Mouse (Mus musculus) retina, postnatal 7 days (tissue): ENCODE data around the gene Mib2.
A peak's percentile ranks its signal among the peaks of the same experiment; 100 is the strongest.
"Not testable (repeated sequence)": the region's sequence is repeated elsewhere in the genome, so short reads cannot be mapped to it uniquely, and the experiment has no call there.

Source experiments
- DNase-seq: peaks from one replicate; pipeline ENCODE4 v3.0.0-alpha.2; 2012; ENCODE audit warnings: low read depth, low spot score

The Mib2 gene

GRCm38 (mm10) chr4:155668689-155669597, at the start of gene Mib2:
Mib2 (minus strand) TSS chr4:155669198.
- DNase-seq, result peak; percentile 92

GRCm38 (mm10) chr4:155710521-155711252, 41.7 kb upstream of the Mib2 start:
- DNase-seq, result no peak

- no peak for DNase-seq
Observed at GRCm38 (mm10) chr4:155708988-155709387, 40.0 kb upstream of the Mib2 start.

- no peak for DNase-seq
Observed at GRCm38 (mm10) chr4:155708582-155708981, 39.6 kb upstream of the Mib2 start.

GRCm38 (mm10) chr4:155705592-155705929, 36.6 kb upstream of the Mib2 start:
- no peak for DNase-seq

GRCm38 (mm10) chr4:155704721-155705591, 36.0 kb upstream of the Mib2 start, which contains the start of gene Ssu72:
Ssu72 (plus strand) TSS chr4:155704800.
- DNase-seq, result peak; percentile 89

GRCm38 (mm10) chr4:155703425-155703929, 34.5 kb upstream of the Mib2 start:
- no peak for DNase-seq

- no peak for DNase-seq
Observed at GRCm38 (mm10) chr4:155700425-155700824, 31.4 kb upstream of the Mib2 start.

- no peak for DNase-seq
Observed at GRCm38 (mm10) chr4:155696261-155697255, 27.6 kb upstream of the Mib2 start.

GRCm38 (mm10) chr4:155695531-155696062, 26.6 kb upstream of the Mib2 start:
- DNase-seq, result no peak

- DNase-seq, result peak; percentile 65
Observed at GRCm38 (mm10) chr4:155694482-155695401, 25.7 kb upstream of the Mib2 start.

- DNase-seq, result no peak
Observed at GRCm38 (mm10) chr4:155694111-155694481, 25.1 kb upstream of the Mib2 start, which contains the start of gene Fndc10. Fndc10 (plus strand) TSS chr4:155694342.

GRCm38 (mm10) chr4:155692421-155692820, 23.4 kb upstream of the Mib2 start:
- no peak for DNase-seq

GRCm38 (mm10) chr4:155690571-155691375, 21.8 kb upstream of the Mib2 start:
- no peak for DNase-seq

GRCm38 (mm10) chr4:155687764-155688163, 18.8 kb upstream of the Mib2 start:
- DNase-seq, result not testable (repeated sequence)

GRCm38 (mm10) chr4:155683670-155684277, 14.8 kb upstream of the Mib2 start:
- not testable (repeated sequence) for DNase-seq

GRCm38 (mm10) chr4:155675991-155676390, 7.0 kb upstream of the Mib2 start:
- DNase-seq, result no peak

GRCm38 (mm10) chr4:155672082-155672481, 3.1 kb upstream of the Mib2 start:
- no peak for DNase-seq
